Mouse (Mus musculus): Measurements from ENCODE around the gene Gcnt4.

The Gcnt4 gene

DNA sequence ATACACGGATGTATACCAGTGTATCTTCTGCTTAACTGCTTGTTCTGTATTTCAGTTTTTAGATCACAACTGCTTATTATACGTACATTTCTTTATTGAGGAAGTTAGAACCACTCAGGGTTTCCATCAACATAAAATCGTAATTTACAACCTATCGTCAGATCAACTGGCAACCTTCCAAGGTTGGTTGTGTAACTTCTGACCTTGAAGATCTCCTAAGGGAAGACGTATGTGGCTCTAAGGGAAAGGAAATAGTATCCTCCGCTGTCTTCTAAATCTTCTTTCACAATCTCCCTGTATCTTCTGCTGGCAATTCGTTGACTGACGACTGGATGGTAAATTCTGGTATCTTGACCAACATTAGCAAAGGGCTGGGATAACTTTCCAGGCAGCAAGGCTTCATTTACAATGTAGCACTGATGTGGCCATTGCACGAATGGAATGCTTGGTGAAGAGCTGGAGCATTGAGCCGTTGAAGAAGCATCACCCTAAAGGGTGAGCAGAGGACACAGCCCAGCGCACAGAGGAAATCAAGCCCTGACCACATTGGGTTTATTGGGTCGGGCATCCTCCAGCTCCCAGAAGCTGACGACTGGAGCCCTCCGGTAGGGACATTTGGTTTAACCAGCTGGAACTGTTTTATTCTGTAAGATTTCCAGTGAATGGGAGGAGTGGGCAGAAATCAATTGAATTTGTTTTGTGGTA lies 66.2 kb downstream of the Gcnt4 start:
- no peak for DNase-seq (ENCODE audit: low spot score in 2 of 2)

DNA sequence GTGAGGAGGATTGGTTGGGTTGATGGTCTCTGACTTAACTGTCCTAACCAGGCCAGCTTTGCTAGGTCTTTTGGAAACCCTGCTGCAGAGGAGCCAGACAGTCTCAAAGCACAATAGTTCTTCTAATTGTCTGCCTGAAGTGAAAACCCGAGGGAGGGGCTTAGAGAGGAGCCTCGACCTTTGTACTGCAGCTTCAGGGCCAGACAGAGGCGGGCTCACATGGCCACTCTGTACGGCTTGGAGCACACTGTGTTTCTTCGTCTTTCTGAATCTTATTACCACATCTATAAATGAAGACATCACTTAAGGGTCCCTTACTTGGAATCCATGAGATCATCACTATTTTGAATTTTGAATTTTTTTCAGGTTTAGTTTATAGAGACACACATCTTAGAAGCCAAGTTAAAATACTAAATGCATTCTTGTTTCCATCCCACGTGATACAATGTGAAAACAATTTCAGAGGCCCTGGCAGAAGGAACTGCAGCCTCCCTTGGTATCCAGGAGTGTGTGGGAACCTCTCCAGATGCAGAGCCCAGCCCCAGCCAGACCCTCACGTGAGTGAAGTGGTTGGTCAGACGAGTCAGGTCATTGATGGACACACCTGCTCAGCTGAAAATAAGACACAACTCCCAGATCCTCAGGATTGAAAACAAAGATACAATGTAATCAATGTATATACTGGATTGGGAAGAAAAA lies 69.0 kb downstream of the Gcnt4 start:
- no peak for DNase-seq (ENCODE audit: low spot score in 2 of 2)

DNA sequence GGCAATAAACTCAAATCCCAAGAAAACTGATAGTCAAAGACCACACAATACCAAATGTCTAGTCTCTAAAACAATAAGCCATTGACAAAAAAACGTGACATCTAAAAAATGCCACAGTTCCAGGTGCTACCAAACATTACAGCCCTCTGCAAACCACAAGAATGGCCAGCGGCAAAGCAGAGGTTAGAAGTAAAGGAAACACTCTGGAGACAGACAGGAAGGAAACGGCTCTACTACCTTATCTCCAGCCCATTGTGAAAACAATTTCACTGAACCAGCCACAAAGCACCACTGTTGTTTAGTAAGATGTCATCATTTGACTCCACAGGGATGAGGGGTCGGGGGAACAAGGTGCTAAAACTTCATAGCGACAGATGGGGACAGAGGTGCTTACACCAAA lies 70.8 kb downstream of the Gcnt4 start:
- DNase-seq (ENCODE audit: low spot score in 2 of 2): no peak

DNA sequence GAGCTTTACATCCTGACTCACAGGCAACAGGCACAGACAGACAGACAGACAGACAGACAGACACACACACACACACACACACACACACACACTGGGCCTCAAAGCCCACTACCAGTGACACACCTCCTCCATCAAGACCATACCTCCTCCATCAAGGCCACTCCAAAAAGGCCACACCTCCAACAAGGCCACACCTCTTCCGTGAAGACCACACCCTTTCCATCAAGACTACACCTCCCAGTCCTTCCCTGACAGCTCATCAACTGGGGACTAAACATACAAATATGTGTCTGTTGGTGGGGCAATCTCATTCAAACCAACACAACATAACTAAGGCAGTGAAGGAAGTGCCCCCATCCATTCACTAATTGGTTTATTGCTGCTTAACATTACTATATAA lies 72.6 kb downstream of the Gcnt4 start:
- DNase-seq (ENCODE audit: low spot score in 2 of 2): no peak

Data from natural killer cell, adult 2 months (primary cell).